Mouse (Mus musculus): Measurements from ENCODE around the gene Gclc. TPM values are rescaled to one million over a fixed set of nuclear protein-coding genes. Genes with fewer than 3 reads are reported as not detected.

The Gclc gene
- total RNA-seq, 4 experiments from 2014 or later: 45.7 to 50.4 (median 49.4) TPM

Other genes starting within 250 kb of the Gclc start
- gene Lrrc1, start 209.7 kb upstream of the Gclc start, total RNA-seq (2022): 10 to 100 TPM in 1 of 4 experiments, 1 to 10 TPM in 3; 9.5 to 10.3 (median 9.7) TPM
- under 1 TPM; 0.14 to 0.43 (median 0.29) TPM for gene Klhl31, start 118.0 kb upstream of the Gclc start, total RNA-seq (2022)
- gene Elovl5, start 162.8 kb downstream of the Gclc start, total RNA-seq (2022): 10 to 100 TPM; 68.4 to 86.2 (median 76.6) TPM

Measured in left cerebral cortex, adult 8-10 months (tissue).